Mouse (Mus musculus) large intestine, adult 2 months (tissue): ENCODE data around the gene Mrgpra2a. TPM values are rescaled to one million over a fixed set of nuclear protein-coding genes. Genes with fewer than 3 reads are reported as not detected.
"Not testable (repeated sequence)": the region's sequence is repeated elsewhere in the genome, so short reads cannot be mapped to it uniquely, and the experiment has no call there.

ENCODE experiments used
- DNase-seq: peaks from one replicate; pipeline ENCODE4 v3.0.0-alpha.2; 2012; ENCODE audit warnings: low read depth, low spot score
- WGBS: fragments of 180-500 bp; shearing (Covaris S2); methylation state at CpG from one replicate; pipeline ENCODE4 v1.1.7; 2018; 5-methylcytosine and 5-hydroxymethylcytosine counted together
- polyA plus RNA-seq: library from polyadenylated mRNA; depleted of rRNA; stranded (reverse); fragments of >200 nt; gene quantifications from 2 replicates; pipeline ENCODE4 v1.2.3, GENCODE M21; 2012; rRNA removed

Gene Mrgpra2a
- polyA plus RNA-seq = not detected in 2 replicates

GRCm38 (mm10) chr7:47452015-47452414, at the start of gene Mrgpra2a:
Gene Mrgpra2a, minus strand, starts transcription at chr7:47452139.
- not testable (repeated sequence) for DNase-seq
- WGBS = no CpG with 5 or more reads among the region's 1 CpGs

GRCm38 (mm10) chr7:47491266-47491665, 39.3 kb upstream of the Mrgpra2a start:
- not testable (repeated sequence) for DNase-seq

- DNase-seq = not testable (repeated sequence)
- no CpG with 5 or more reads among the region's 1 CpGs for WGBS
These were observed 37.5 kb upstream of the Mrgpra2a start for GRCm38 (mm10) chr7:47489438-47489837.

- not testable (repeated sequence) for DNase-seq
These were observed 31.2 kb upstream of the Mrgpra2a start for GRCm38 (mm10) chr7:47483181-47483580.

GRCm38 (mm10) chr7:47473904-47474303, 22.0 kb upstream of the Mrgpra2a start:
- not testable (repeated sequence) for DNase-seq
- whole genome bisulfite sequencing = 45% methylated on average over 2 of the region's 3 CpGs

GRCm38 (mm10) chr7:47465278-47465981, 13.5 kb upstream of the Mrgpra2a start:
- not testable (repeated sequence) for DNase-seq

- DNase-seq = not testable (repeated sequence)
These were observed 6.2 kb downstream of the Mrgpra2a start for GRCm38 (mm10) chr7:47445729-47446128.

GRCm38 (mm10) chr7:47436463-47436862, 15.5 kb downstream of the Mrgpra2a start:
- 28% methylated on average over 1 of the region's 2 CpGs for WGBS
- DNase-seq = not testable (repeated sequence)

GRCm38 (mm10) chr7:47427815-47428508, 24.0 kb downstream of the Mrgpra2a start:
- DNase-seq = not testable (repeated sequence)

GRCm38 (mm10) chr7:47410602-47411001, 41.3 kb downstream of the Mrgpra2a start:
- no peak for DNase-seq
- WGBS = 51% methylated on average over 2 of the region's 2 CpGs

GRCm38 (mm10) chr7:47409545-47409944, 42.4 kb downstream of the Mrgpra2a start:
- 27% methylated on average over 1 of the region's 1 CpGs for WGBS
- no peak for DNase-seq

GRCm38 (mm10) chr7:47401125-47401524, 50.8 kb downstream of the Mrgpra2a start:
- DNase-seq = no peak

Other genes starting within 250 kb of the Mrgpra2a start
- not detected in 2 replicates for gene Mrgpra6, start 247.2 kb downstream of the Mrgpra2a start, polyA plus RNA-seq
- gene Mrgpra9, start 199.3 kb downstream of the Mrgpra2a start, polyA plus RNA-seq = 0.34 TPM in 1 of 2 replicates, not detected in the other
- gene Mrgpra1, start 97.9 kb downstream of the Mrgpra2a start, polyA plus RNA-seq = not detected in 2 replicates
- not detected in 2 replicates for gene Mrgpra2b, start 76.7 kb upstream of the Mrgpra2a start, polyA plus RNA-seq
- gene Mrgpra3, start 149.2 kb upstream of the Mrgpra2a start, polyA plus RNA-seq = not detected in 2 replicates